Mouse (Mus musculus) ovary, adult 2 months (tissue): ENCODE results near the gene Grb10. TPM values are rescaled to one million over a fixed set of nuclear protein-coding genes. Genes with fewer than 3 reads are reported as not detected.

Experiments
- polyA plus RNA-seq: library from polyadenylated mRNA; depleted of rRNA; stranded (reverse); fragments of >200 nt; gene quantifications from 2 replicates; pipeline ENCODE4 v1.2.3, GENCODE M21; 2012; rRNA removed

Gene Grb10
- polyA plus RNA-seq = 37.5 and 41.1 TPM in 2 replicates

GRCm38 (mm10) chr11:12038470-12038985 is at the start of gene Grb10:
Grb10 (minus strand) TSS chr11:12038683.

GRCm38 (mm10) chr11:11897645-11898357 is 140.7 kb downstream of the Grb10 start, which contains the start of gene Ddc:
Ddc (minus strand) TSS chr11:11898144.

Other genes starting within 250 kb of the Grb10 start
- 5.2 and 7.1 TPM in 2 replicates for gene Fignl1, start 229.7 kb downstream of the Grb10 start, polyA plus RNA-seq
- 0.08 and 0.33 TPM in 2 replicates for gene Ddc, start 140.5 kb downstream of the Grb10 start, polyA plus RNA-seq